ENCODE assay signal across 8 mouse cellular contexts in genomic region chr12:28636543-28636942, GRCm38 (mm10). TPM values are rescaled to one million over a fixed set of nuclear protein-coding genes. Genes with fewer than 3 reads are reported as not detected.
DNase-seq lines count a peak whose midpoint lies in the region; ATAC-seq and TF ChIP-seq lines count a peak whose summit lies in the region.

No protein-coding gene starts in this region.

- whole genome bisulfite sequencing in heart, postnatal 0 days = 92% methylated on average over 6 of the region's 6 CpGs
- 91% methylated on average over 6 of the region's 6 CpGs for WGBS in hindbrain, embryonic 15.5 days
- WGBS in midbrain, embryonic 14.5 days = 86% methylated on average over 6 of the region's 6 CpGs

- TF ChIP-seq EP300 in heart, postnatal 0 days (IDR thresholded peaks at IDR 0.05; ENCODE audit: low read depth) = no peak

- TF ChIP-seq CTCF in heart, postnatal 0 days (IDR thresholded peaks at IDR 0.05; ENCODE audit: low read depth) = no peak

- H3K4me2 ChIP-seq in heart, postnatal 0 days (ENCODE audit: low read depth, low read length) = peak overlapping the region; percentile 56
- H3K4me2 ChIP-seq in hindbrain, embryonic 15.5 days = peak overlapping the region; percentile 67
- H3K4me2 ChIP-seq in midbrain, embryonic 14.5 days (ENCODE audit: low read length) = peak overlapping the region; percentile 50

- H3K27ac ChIP-seq in heart, postnatal 0 days (ENCODE audit: low read depth) = no peak overlapping the region
- peak overlapping the region; percentile 86; the same call in 1 of the 2 replicates for H3K27ac ChIP-seq in hindbrain, embryonic 15.5 days (replicated peaks)
- no peak overlapping the region for H3K27ac ChIP-seq in midbrain, embryonic 14.5 days (replicated peaks; ENCODE audit: low read depth, low read length)

- no peak for ATAC-seq in heart, postnatal 0 days (ENCODE audit: insufficient read depth, low read depth)
- no peak for ATAC-seq in hindbrain, embryonic 15.5 days (ENCODE audit: low FRiP score, low read depth)
- ATAC-seq in midbrain, embryonic 14.5 days (ENCODE audit: low FRiP score, low TSS enrichment) = no peak

- peak overlapping the region; percentile 82; the same call in 1 of the 2 replicates for H3K4me3 ChIP-seq in heart, postnatal 0 days (ENCODE audit: low read depth, low read length)
- peak overlapping the region; percentile 94 for H3K4me3 ChIP-seq in hindbrain, embryonic 15.5 days
- peak overlapping the region; percentile 85 for H3K4me3 ChIP-seq in midbrain, embryonic 14.5 days (replicated peaks; ENCODE audit: low read depth, low read length)

- no peak overlapping the region for H3K9ac ChIP-seq in heart, postnatal 0 days (replicated peaks; ENCODE audit: low read depth, low read length)
- no peak overlapping the region for H3K9ac ChIP-seq in hindbrain, embryonic 15.5 days
- no peak overlapping the region for H3K9ac ChIP-seq in midbrain, embryonic 14.5 days (replicated peaks; ENCODE audit: low read length)

- no peaks in the 10 kb centered on the region for H3K27me3 ChIP-seq in heart, postnatal 0 days (ENCODE audit: control insufficient read depth, insufficient read depth, low read length)
- H3K27me3 ChIP-seq in hindbrain, embryonic 15.5 days = no peaks in the 10 kb centered on the region
- H3K27me3 ChIP-seq in midbrain, embryonic 14.5 days (ENCODE audit: control insufficient read depth, insufficient read depth, low read length) = no peaks in the 10 kb centered on the region

- DNase-seq in heart, postnatal 0 days (ENCODE audit: low spot score) = no peak
- DNase-seq in heart, adult 18-20 months = no peak
- DNase-seq in ZHBTc4 (ENCODE audit: low read depth, low spot score) = peak; percentile 43
- DNase-seq in midbrain, embryonic 14.5 days = no peak
- DNase-seq in cerebellum, postnatal 10 days = no peak
- DNase-seq in lung, postnatal 10 days = no peak
- DNase-seq in spleen, postnatal 36 days (ENCODE audit: low spot score in 2 of 2) = no peak

- H3K4me1 ChIP-seq in heart, postnatal 0 days (ENCODE audit: control insufficient read depth, insufficient read depth) = peaks cover 5% of the 10 kb centered on the region; the same call in 1 of the 2 replicates
- peaks cover 34% of the 10 kb centered on the region for H3K4me1 ChIP-seq in hindbrain, embryonic 15.5 days (replicated peaks)
- peaks cover 12% of the 10 kb centered on the region for H3K4me1 ChIP-seq in midbrain, embryonic 14.5 days (ENCODE audit: control insufficient read depth, insufficient read depth, low read length)

- no peaks in the 10 kb centered on the region for H3K9me3 ChIP-seq in heart, postnatal 0 days (replicated peaks; ENCODE audit: control insufficient read depth, low read length)
- no peaks in the 10 kb centered on the region for H3K9me3 ChIP-seq in hindbrain, embryonic 15.5 days
- H3K9me3 ChIP-seq in midbrain, embryonic 14.5 days (ENCODE audit: control insufficient read depth, low read length) = no peaks in the 10 kb centered on the region

- peaks cover 29% of the 10 kb centered on the region for H3K36me3 ChIP-seq in heart, postnatal 0 days (replicated peaks; ENCODE audit: control insufficient read depth, insufficient read depth, low read length)
- peaks cover 25% of the 10 kb centered on the region for H3K36me3 ChIP-seq in hindbrain, embryonic 15.5 days
- peaks cover 29% of the 10 kb centered on the region for H3K36me3 ChIP-seq in midbrain, embryonic 14.5 days (ENCODE audit: control insufficient read depth, insufficient read depth, low read length)

RNA-seq across cellular contexts. Expression of gene Rps7, which starts 0.8 kb away (rescaled TPM):
- total RNA-seq in heart, postnatal 0 days (2014; rRNA removed; ENCODE audit: low replicate concordance) = 684 and 717 TPM in 2 replicates
- 419 and 457 TPM in 2 replicates for polyA plus RNA-seq in heart, postnatal 0 days (2015; fragmentation: Nextera tagmentation; extraction: Ambion mirVana)
- total RNA-seq in heart, adult 18-20 months (2021) = 100 to 1,000 TPM; 268 to 303 TPM
- polyA plus RNA-seq in hindbrain, embryonic 15.5 days (2015; fragmentation: Nextera tagmentation; extraction: Ambion mirVana) = 389 and 432 TPM in 2 replicates
- polyA plus RNA-seq in midbrain, embryonic 14.5 days (2014; fragmentation: Nextera tagmentation; extraction: Ambion mirVana) = 653 and 682 TPM in 2 replicates

RNA-seq across cellular contexts. Expression of gene Rnaseh1, which starts 12.9 kb away (rescaled TPM):
- 4.1 and 17.7 TPM in 2 replicates for total RNA-seq in heart, postnatal 0 days (2014; rRNA removed; ENCODE audit: low replicate concordance)
- 11.6 and 12.6 TPM in 2 replicates for polyA plus RNA-seq in heart, postnatal 0 days (2015; fragmentation: Nextera tagmentation; extraction: Ambion mirVana)
- 1 to 10 TPM; 8.0 to 9.5 TPM for total RNA-seq in heart, adult 18-20 months (2021)
- polyA plus RNA-seq in hindbrain, embryonic 15.5 days (2015; fragmentation: Nextera tagmentation; extraction: Ambion mirVana) = 20.5 and 25.2 TPM in 2 replicates
- 18.3 and 18.6 TPM in 2 replicates for polyA plus RNA-seq in midbrain, embryonic 14.5 days (2014; fragmentation: Nextera tagmentation; extraction: Ambion mirVana)

RNA-seq across cellular contexts. Expression of gene Colec11, which starts 13.4 kb away (rescaled TPM):
- 11.2 and 18.4 TPM in 2 replicates for total RNA-seq in heart, postnatal 0 days (2014; rRNA removed; ENCODE audit: low replicate concordance)
- 28.1 and 29.4 TPM in 2 replicates for polyA plus RNA-seq in heart, postnatal 0 days (2015; fragmentation: Nextera tagmentation; extraction: Ambion mirVana)
- total RNA-seq in heart, adult 18-20 months (2021) = 10 to 100 TPM; 14.1 to 15.6 TPM
- 1.2 and 1.9 TPM in 2 replicates for polyA plus RNA-seq in hindbrain, embryonic 15.5 days (2015; fragmentation: Nextera tagmentation; extraction: Ambion mirVana)
- 0.72 and 0.93 TPM in 2 replicates for polyA plus RNA-seq in midbrain, embryonic 14.5 days (2014; fragmentation: Nextera tagmentation; extraction: Ambion mirVana)

RNA-seq across cellular contexts. Expression of gene Adi1, which starts 38.5 kb away (rescaled TPM):
- total RNA-seq in heart, postnatal 0 days (2014; rRNA removed; ENCODE audit: low replicate concordance) = 4.4 and 15.8 TPM in 2 replicates
- 37.0 and 38.4 TPM in 2 replicates for polyA plus RNA-seq in heart, postnatal 0 days (2015; fragmentation: Nextera tagmentation; extraction: Ambion mirVana)
- 10 to 100 TPM; 59.5 to 63.5 TPM for total RNA-seq in heart, adult 18-20 months (2021)
- polyA plus RNA-seq in hindbrain, embryonic 15.5 days (2015; fragmentation: Nextera tagmentation; extraction: Ambion mirVana) = 29.4 and 30.0 TPM in 2 replicates
- polyA plus RNA-seq in midbrain, embryonic 14.5 days (2014; fragmentation: Nextera tagmentation; extraction: Ambion mirVana) = 21.0 and 28.4 TPM in 2 replicates

RNA-seq across cellular contexts. Expression of gene Allc, which starts 54.2 kb away (rescaled TPM):
- not detected in 2 replicates for total RNA-seq in heart, postnatal 0 days (2014; rRNA removed; ENCODE audit: low replicate concordance)
- polyA plus RNA-seq in heart, postnatal 0 days (2015; fragmentation: Nextera tagmentation; extraction: Ambion mirVana) = not detected in 2 replicates
- total RNA-seq in heart, adult 18-20 months (2021) = not detected
- 0.10 TPM in 1 of 2 replicates, not detected in the other for polyA plus RNA-seq in hindbrain, embryonic 15.5 days (2015; fragmentation: Nextera tagmentation; extraction: Ambion mirVana)
- polyA plus RNA-seq in midbrain, embryonic 14.5 days (2014; fragmentation: Nextera tagmentation; extraction: Ambion mirVana) = not detected in 2 replicates

Comparison
In these comparisons a context has a peak if more than half of its experiments do, and no peak if none do; other contexts are left out.
1. RNA of gene Colec11, which starts 13.4 kb away (polyA plus RNA-seq): 28.1 to 29.4 TPM in heart, postnatal 0 days; 1.2 to 1.9 TPM in hindbrain, embryonic 15.5 days and 0.72 to 0.93 TPM in midbrain, embryonic 14.5 days; every median in the first group is over 10 times any median in the second.
2. Peak in every context shown above with its lines, with median percentiles within 50 percentile points of each other: H3K4me2 ChIP-seq and H3K4me3 ChIP-seq.